Mouse (Mus musculus) hindbrain, postnatal 0 days (tissue): Measurements from ENCODE around the gene Cdadc1. TPM values are rescaled to one million over a fixed set of nuclear protein-coding genes. Genes with fewer than 3 reads are reported as not detected.
A peak's percentile ranks its signal among the peaks of the same experiment; 100 is the strongest.

ENCODE experiments used
- ATAC-seq: fragments of 200-750 bp; cut with Nextera tagmentation; 2 replicates; pipeline ENCODE4 v1.8.0; 2017; ENCODE audit warnings: mild to moderate bottlenecking, moderate TSS enrichment, moderate library complexity
- DNase-seq: peaks from one replicate; pipeline ENCODE4 v3.0.0-alpha.2; 2015; ENCODE audit warnings: low spot score
- H3K27ac ChIP-seq: fragments of 300-500 bp; sonication (generic); 2 replicates; pipeline ENCODE4 v1.5.1; 2014; ENCODE audit warnings: mild to moderate bottlenecking
- H3K27me3 ChIP-seq: fragments of 300-500 bp; sonication (generic); 2 replicates; pipeline ENCODE4 v1.6.1; 2014; ENCODE audit warnings: low read length, mixed read lengths; ENCODE audit not compliant: insufficient read depth
- H3K36me3 ChIP-seq: fragments of 300-500 bp; sonication (generic); 2 replicates; pipeline ENCODE4 v1.6.1; 2014; ENCODE audit warnings: low read length, mixed read lengths; ENCODE audit not compliant: insufficient read depth
- H3K4me1 ChIP-seq: fragments of 300-500 bp; sonication (generic); 2 replicates; pipeline ENCODE4 v1.6.1; 2014; ENCODE audit warnings: antibody characterized with exemption, low read length, mixed read lengths; ENCODE audit not compliant: insufficient read depth
- H3K4me2 ChIP-seq: fragments of 300-500 bp; sonication (generic); 2 replicates; pipeline ENCODE4 v1.6.1; 2014; ENCODE audit warnings: low read depth, mild to moderate bottlenecking, low read length, moderate library complexity, mixed read lengths
- H3K4me3 ChIP-seq: fragments of 300-500 bp; sonication (generic); 2 replicates; pipeline ENCODE4 v1.5.1; 2014; ENCODE audit warnings: low read length
- H3K9ac ChIP-seq: fragments of 300-500 bp; sonication (generic); replicated peaks from 2 replicates; pipeline ENCODE4 v1.6.1; 2014; ENCODE audit warnings: mild to moderate bottlenecking, low read length, moderate library complexity, mixed read lengths
- H3K9me3 ChIP-seq: fragments of 300-500 bp; sonication (generic); 2 replicates; pipeline ENCODE4 v1.6.1; 2016; ENCODE audit warnings: low read length, mixed read lengths
- CTCF ChIP-seq: IDR thresholded peaks from 2 replicates; pipeline ENCODE4 v1.5.1; 2016; ENCODE audit warnings: antibody characterized with exemption, control low read depth, low read depth
- WGBS: fragments of 180-500 bp; shearing (Covaris S2); extraction: QIAGEN DNeasy Blood & Tissue Kit; methylation state at CpG from one replicate; pipeline ENCODE4 v1.1.7; 2014; 5-methylcytosine and 5-hydroxymethylcytosine counted together
- polyA plus RNA-seq: library from polyadenylated mRNA; unstranded; fragments of >200 nt; fragmentation: Nextera tagmentation; extraction: Ambion mirVana; gene quantifications from 2 replicates; pipeline ENCODE4 v1.2.1, GENCODE M21; 2015
- total RNA-seq: library from RNA; depleted of rRNA; stranded (reverse); fragments of >200 nt; gene quantifications from 2 replicates; pipeline ENCODE4 v1.2.3, GENCODE M21; 2014

Gene Cdadc1
- total and polyA plus RNA-seq, 2 experiments from 2014 or later: 5.2 to 36.3 TPM

DNA sequence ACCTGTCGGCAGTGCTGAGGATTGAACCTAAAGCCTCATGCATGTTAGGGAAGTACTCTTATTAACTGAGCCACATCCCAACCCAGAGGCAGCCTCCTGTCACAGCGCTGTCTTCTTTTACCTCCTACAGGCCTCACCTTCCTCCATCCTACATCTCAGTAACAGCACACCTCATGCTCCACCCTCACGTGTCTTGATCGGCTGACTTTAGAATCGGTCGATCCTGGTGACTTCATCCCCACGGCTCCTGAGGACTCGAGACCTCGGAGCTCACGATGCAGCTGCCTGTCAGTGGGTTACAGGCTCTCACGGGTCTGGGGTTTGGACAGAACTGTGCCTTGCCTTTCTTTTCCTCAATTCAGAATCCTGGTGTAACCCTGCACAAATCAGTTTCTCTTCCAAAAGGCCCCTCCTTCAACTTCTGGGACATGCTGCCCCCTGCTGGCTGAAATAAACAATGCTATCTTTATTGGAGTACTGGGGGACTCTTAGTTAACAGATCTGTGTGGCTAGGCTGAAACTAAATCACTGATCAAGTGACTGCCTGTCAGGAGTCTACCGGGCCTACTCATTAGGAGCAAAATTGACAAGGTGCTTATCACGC, 41.7 kb downstream of the Cdadc1 start:
- ATAC-seq (peak; percentile 79), DNase-seq (peak; percentile 86)
- no peaks in the 10 kb centered on the region for H3K9me3 ChIP-seq
- H3K27ac ChIP-seq: no peak overlapping the region
- H3K27me3 ChIP-seq: no peaks in the 10 kb centered on the region
- H3K36me3 ChIP-seq: no peaks in the 10 kb centered on the region
- H3K9ac ChIP-seq: no peak overlapping the region
- WGBS: 52% methylated on average over 13 of the region's 13 CpGs
- no peaks in the 10 kb centered on the region for H3K4me1 ChIP-seq
- 0 out of 2 replicates have a peak overlapping the region, but pooled peaks have one; percentile 30 for H3K4me2 ChIP-seq
- peak; percentile 80 for TF ChIP-seq CTCF
- no peak overlapping the region for H3K4me3 ChIP-seq

DNA sequence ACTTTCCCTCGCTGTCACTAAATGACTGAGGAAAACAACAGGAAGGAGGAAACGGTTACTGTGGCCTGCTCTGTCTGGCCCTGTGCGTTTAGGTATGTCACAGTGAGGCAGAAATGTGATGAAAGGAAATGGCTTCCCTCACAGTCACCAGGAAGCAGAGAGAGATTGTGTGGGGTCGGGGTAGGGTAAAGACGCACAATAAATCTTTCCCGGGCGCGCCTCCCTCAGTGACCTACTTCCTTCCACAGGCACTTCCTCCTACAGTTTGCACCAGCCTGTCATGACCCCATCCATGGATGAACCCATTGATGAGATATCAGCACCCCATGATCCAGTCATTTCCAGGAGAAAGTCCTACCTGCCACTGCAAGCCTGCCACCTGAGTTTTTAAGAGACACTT, 42.7 kb downstream of the Cdadc1 start:
- TF ChIP-seq CTCF: no peak
- no peak for DNase-seq
- Histone ChIP-seq H3K4me3 (no peak overlapping the region), H3K9ac (no peak overlapping the region), H3K27me3 (no peaks in the 10 kb centered on the region), H3K36me3 (no peaks in the 10 kb centered on the region), H3K4me1 (no peaks in the 10 kb centered on the region), H3K27ac (no peak overlapping the region), H3K9me3 (no peaks in the 10 kb centered on the region), H3K4me2 (no peak overlapping the region)
- no peak for ATAC-seq
- WGBS: 94% methylated on average over 8 of the region's 8 CpGs

DNA sequence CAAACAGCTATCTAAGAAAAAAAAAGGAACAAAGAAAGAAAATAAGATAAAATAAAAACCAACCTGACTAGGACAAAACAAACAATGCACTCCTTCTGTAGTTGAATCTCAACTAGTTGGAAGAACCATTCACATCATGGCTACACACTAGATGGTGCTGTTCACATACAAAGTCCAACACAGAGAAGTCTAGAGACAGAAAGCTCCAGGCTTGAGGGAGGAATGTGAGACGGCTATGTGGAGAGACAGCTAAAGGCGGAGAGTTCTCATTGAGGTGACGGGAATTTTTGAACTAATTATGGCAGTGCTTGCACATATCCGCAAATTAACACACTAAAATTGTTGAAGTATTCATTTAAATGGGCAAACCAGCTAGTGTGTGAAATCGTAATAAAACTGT, 43.7 kb downstream of the Cdadc1 start:
- Histone ChIP-seq H3K36me3 (no peaks in the 10 kb centered on the region), H3K9ac (no peak overlapping the region), H3K4me2 (no peak overlapping the region), H3K4me1 (no peaks in the 10 kb centered on the region; the same call in 1 of the 2 replicates), H3K9me3 (no peaks in the 10 kb centered on the region), H3K27ac (no peak overlapping the region), H3K4me3 (no peak overlapping the region), H3K27me3 (no peaks in the 10 kb centered on the region)
- 77% methylated on average over 5 of the region's 5 CpGs for WGBS
- DNase-seq (peak; percentile 38), ATAC-seq (no peak)
- TF ChIP-seq CTCF: peak; percentile 47

DNA sequence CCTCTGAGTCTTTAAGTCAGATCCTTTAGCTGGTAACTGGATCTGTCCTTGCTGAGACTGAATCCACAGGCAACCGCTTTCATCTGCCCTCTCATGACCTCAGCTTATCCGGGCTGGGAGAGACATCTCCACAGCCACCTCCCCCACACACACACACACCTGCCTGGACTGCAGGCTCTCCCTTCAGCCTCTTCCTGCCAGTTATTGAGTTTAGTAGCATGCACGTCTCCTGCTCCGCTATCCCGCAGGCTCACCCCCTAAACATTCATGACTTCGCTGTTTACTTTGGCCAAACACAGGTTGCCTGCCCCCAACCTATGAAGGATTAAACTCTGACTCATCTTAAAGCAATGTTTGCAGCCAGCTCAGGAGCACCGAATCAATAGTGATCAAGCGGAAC, 45.8 kb downstream of the Cdadc1 start:
- ATAC-seq (no peak), DNase-seq (no peak)
- Histone ChIP-seq H3K27me3 (no peaks in the 10 kb centered on the region), H3K27ac (no peak overlapping the region), H3K4me1 (no peaks in the 10 kb centered on the region; the same call in 1 of the 2 replicates), H3K4me2 (no peak overlapping the region), H3K4me3 (no peak overlapping the region), H3K9me3 (no peaks in the 10 kb centered on the region), H3K9ac (no peak overlapping the region), H3K36me3 (no peaks in the 10 kb centered on the region)
- WGBS: 79% methylated on average over 8 of the region's 8 CpGs
- no peak for TF ChIP-seq CTCF

DNA sequence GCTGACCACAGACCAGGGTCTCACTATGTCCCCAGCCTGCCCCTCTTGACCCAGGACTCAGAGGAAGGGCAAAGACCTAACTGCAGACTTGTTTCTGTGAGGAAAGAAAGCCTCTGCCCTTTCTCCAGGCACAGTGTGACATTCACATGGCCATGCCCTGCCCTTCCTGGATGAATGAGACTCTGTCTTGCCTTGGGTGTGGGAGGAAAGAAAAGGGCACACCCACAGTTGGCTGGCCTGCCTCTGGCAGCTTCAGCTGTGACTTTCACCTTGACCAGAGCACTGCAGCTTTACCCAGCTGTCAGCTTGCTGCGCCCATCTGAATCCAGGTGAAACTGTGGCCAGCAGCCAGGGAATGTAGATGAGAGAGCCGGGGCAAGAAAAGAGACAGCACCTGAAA, 46.9 kb downstream of the Cdadc1 start:
- Histone ChIP-seq H3K4me1 (no peaks in the 10 kb centered on the region; the same call in 1 of the 2 replicates), H3K4me2 (no peak overlapping the region), H3K27ac (no peak overlapping the region), H3K9me3 (no peaks in the 10 kb centered on the region), H3K9ac (no peak overlapping the region), H3K36me3 (no peaks in the 10 kb centered on the region), H3K4me3 (no peak overlapping the region), H3K27me3 (no peaks in the 10 kb centered on the region)
- DNase-seq: no peak
- no peak for ATAC-seq
- WGBS: 83% methylated on average over 2 of the region's 2 CpGs
- no peak for TF ChIP-seq CTCF

DNA sequence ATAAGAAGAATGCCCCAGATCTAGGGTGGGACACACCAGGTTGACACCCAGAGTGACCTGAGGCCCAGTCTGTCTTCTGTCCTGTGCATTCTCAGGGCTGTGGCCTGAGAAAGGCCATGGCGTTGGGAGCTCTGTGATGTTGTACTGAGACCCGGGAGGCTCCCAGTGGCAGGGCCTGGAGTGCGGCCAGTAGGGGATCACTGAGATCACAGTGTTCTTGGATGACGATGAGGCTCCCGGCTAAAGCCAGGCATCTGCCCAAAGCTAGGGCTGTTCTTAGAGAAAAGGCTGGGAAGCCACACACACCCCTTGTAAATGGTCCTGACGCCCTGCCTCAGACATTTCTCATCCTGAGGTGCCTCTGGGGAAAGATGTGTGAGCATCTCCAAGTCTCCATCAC, 48.7 kb downstream of the Cdadc1 start:
- peak; percentile 25 for DNase-seq
- Histone ChIP-seq H3K9me3 (no peaks in the 10 kb centered on the region), H3K4me3 (no peak overlapping the region), H3K27me3 (no peaks in the 10 kb centered on the region), H3K36me3 (no peaks in the 10 kb centered on the region), H3K4me2 (no peak overlapping the region), H3K27ac (no peak overlapping the region), H3K9ac (no peak overlapping the region), H3K4me1 (no peaks in the 10 kb centered on the region; the same call in 1 of the 2 replicates)
- 48% methylated on average over 6 of the region's 6 CpGs for WGBS
- no peak for TF ChIP-seq CTCF
- ATAC-seq: peak; percentile 29; the same call in 1 of the 2 replicates

DNA sequence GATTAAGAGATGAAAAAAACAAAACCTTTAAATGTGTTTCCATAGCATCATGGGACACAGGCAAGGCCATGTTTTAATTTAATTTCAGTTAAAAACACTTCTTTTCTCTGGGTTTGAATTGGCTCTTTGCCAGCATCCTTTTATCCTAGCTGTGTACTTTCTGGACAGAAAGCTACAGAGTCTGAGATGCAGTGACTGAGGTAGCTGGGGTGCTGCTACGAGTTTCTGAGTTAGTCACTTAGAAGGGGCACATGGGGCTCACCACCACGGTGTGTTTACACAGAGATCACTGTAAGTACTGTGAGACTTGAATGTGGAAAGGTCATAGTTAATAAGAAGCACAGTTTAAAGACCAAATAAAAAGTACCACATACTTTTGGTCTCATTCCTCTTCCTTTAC, 49.2 kb downstream of the Cdadc1 start:
- Histone ChIP-seq H3K4me3 (no peak overlapping the region), H3K27ac (no peak overlapping the region), H3K9ac (no peak overlapping the region), H3K4me2 (no peak overlapping the region), H3K4me1 (no peaks in the 10 kb centered on the region; the same call in 1 of the 2 replicates), H3K27me3 (no peaks in the 10 kb centered on the region), H3K9me3 (no peaks in the 10 kb centered on the region), H3K36me3 (no peaks in the 10 kb centered on the region)
- TF ChIP-seq CTCF: no peak
- no peak for ATAC-seq
- 50% methylated on average over 2 of the region's 2 CpGs for WGBS
- DNase-seq: no peak
